Mouse (Mus musculus): ENCODE results near the gene 4930469K13Rik. TPM values are rescaled to one million over a fixed set of nuclear protein-coding genes. Genes with fewer than 3 reads are reported as not detected.

Gene 4930469K13Rik
- total RNA-seq (2012; rRNA removed) (0.23 TPM in 1 of 2 replicates, not detected in the other), polyA plus RNA-seq (2012; ENCODE audit: insufficient read depth in 1 of 2, insufficient read length in 2 of 2, low read depth in 1 of 2, low replicate concordance in 2 of 2, missing spikeins in 1 of 2) (under 1 TPM in 1 of 2 experiments, not detected in 1; 0.29 TPM)

DNA sequence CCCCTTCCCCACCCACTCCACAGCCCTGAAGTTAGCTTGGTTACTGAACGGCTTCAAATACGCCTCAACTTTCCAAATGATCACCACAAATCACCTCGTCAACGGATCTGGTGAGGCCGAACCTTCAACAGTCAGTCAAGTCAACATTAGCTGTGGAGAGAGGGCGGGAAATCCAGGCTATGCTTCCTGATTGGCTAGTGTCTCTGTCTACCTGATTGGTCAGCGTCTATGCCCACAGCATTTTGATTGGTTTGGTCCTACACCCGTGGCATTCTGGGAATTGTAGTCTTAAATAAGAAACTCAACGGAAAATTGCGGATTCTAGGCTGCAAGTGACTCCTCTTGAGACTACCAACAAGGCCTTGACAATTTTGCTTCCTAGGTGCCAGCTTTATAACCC, at the start of gene 4930469K13Rik:
Gene 4930469K13Rik (minus strand): TSS at position 133 of the 400 bp plus-strand sequence.
- Histone ChIP-seq H3K4me1 (ENCODE audit: control insufficient read depth in 1 of 2, insufficient read depth in 2 of 2, low read length in 2 of 2) (no peaks in the 10 kb centered on the region), H3K27me3 (ENCODE audit: control insufficient read depth in 1 of 2, insufficient read depth in 2 of 2, low read length in 2 of 2) (no peaks in the 10 kb centered on the region), H3K9me3 (replicated peaks; ENCODE audit: insufficient read depth, low read length) (no peaks in the 10 kb centered on the region), H3K27ac (ENCODE audit: control insufficient read depth, low read depth, low read length) (no peak within 1 kb of the TSS), H3K36me3 (ENCODE audit: control insufficient read depth in 1 of 2, insufficient read depth in 2 of 2, low read length in 2 of 2) (no peaks in the 10 kb centered on the region), H3K9ac (ENCODE audit: control insufficient read depth, low read depth, low read length, poor library complexity, severe bottlenecking) (no peak within 1 kb of the TSS), H3K79me2 (ENCODE audit: control insufficient read depth, insufficient read depth, low read length, poor library complexity) (no peaks in the 10 kb centered on the region), H3K4me3 (ENCODE audit: control insufficient read depth in 1 of 2, insufficient read depth in 1 of 2, low read depth in 2 of 2, low read length in 2 of 2) (no peak within 1 kb of the TSS)
- TF ChIP-seq KAT2A (conservative IDR thresholded peaks at IDR 0.05; ENCODE audit: low read depth, low read length) (peak; percentile 68), CHD2 (IDR thresholded peaks at IDR 0.05; ENCODE audit: low read length) (peak; percentile 69), MAX (IDR thresholded peaks at IDR 0.05; ENCODE audit: low read length) (peak; percentile 83), SIN3A (IDR thresholded peaks at IDR 0.05; ENCODE audit: low read length) (no peak), POLR2AphosphoS5 (IDR thresholded peaks at IDR 0.05; ENCODE audit: borderline replicate concordance, low read depth, low read length) (no peak), HCFC1 (IDR thresholded peaks at IDR 0.05; ENCODE audit: low read depth, low read length) (peak; percentile 94)
- DNase-seq (ENCODE audit: low read depth, low spot score) = peak; percentile 85

- TF ChIP-seq CTCF (IDR thresholded peaks at IDR 0.05 in 2 of 3, conservative IDR thresholded peaks at IDR 0.05 in 1 of 3; ENCODE audit: control insufficient read depth in 1 of 3, insufficient read depth in 1 of 3, low read depth in 2 of 3, low read length in 3 of 3, poor library complexity in 1 of 3, severe bottlenecking in 1 of 3) (peak; percentile 24 to 38 (median 34); a peak in 5 of 6 replicates), MYC (IDR thresholded peaks at IDR 0.05; ENCODE audit: low read depth, low read length) (no peak), EP300 (IDR thresholded peaks at IDR 0.05; ENCODE audit: low read depth in 1 of 2, low read length in 2 of 2) (no peak)
- H3K4me1 ChIP-seq (ENCODE audit: control insufficient read depth in 1 of 2, insufficient read depth in 2 of 2, low read length in 2 of 2) = no peaks in the 10 kb centered on the region
- H3K36me3 ChIP-seq (ENCODE audit: control insufficient read depth in 1 of 2, insufficient read depth in 2 of 2, low read length in 2 of 2) = no peaks in the 10 kb centered on the region
- no peak overlapping the region for H3K4me3 ChIP-seq (ENCODE audit: control insufficient read depth in 1 of 2, insufficient read depth in 1 of 2, low read depth in 2 of 2, low read length in 2 of 2)
- no peak overlapping the region for H3K9ac ChIP-seq (ENCODE audit: control insufficient read depth, low read depth, low read length, poor library complexity, severe bottlenecking)
- DNase-seq (ENCODE audit: low read depth, low spot score) = peak; percentile 43
- peaks cover 0 to 6% of the 10 kb centered on the region in 2 experiments; a peak in 3 of 4 replicates for H3K27me3 ChIP-seq (ENCODE audit: control insufficient read depth in 1 of 2, insufficient read depth in 2 of 2, low read length in 2 of 2)
- no peaks in the 10 kb centered on the region for H3K79me2 ChIP-seq (ENCODE audit: control insufficient read depth, insufficient read depth, low read length, poor library complexity)
- no peaks in the 10 kb centered on the region for H3K9me3 ChIP-seq (replicated peaks; ENCODE audit: insufficient read depth, low read length)
- no peak overlapping the region for H3K27ac ChIP-seq (ENCODE audit: control insufficient read depth, low read depth, low read length)
Measured at GRCm38 (mm10) chr11:34146934-34147333, 48.6 kb upstream of the 4930469K13Rik start.

DNA sequence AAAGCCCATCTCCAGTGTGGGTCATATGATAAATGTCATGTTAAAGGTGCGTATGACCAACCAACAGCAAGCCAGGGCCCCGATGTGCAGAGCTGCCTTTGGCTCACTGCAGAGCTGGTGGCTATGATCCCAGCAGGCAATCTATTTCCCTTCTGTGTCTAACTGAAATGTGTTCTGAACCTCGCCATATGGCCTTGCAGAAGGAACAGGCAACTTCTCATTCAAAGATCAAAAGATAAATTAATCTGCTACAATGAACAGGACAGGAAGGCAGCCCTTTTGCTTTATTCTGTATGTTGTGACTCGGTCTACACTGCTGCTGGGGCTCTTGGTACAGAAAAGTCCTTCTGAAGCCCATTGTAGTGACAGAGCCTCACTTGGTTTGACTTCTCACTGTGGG, 46.1 kb upstream of the 4930469K13Rik start:
- H3K79me2 ChIP-seq (ENCODE audit: control insufficient read depth, insufficient read depth, low read length, poor library complexity) = no peaks in the 10 kb centered on the region
- DNase-seq (ENCODE audit: low read depth, low spot score) = peak; percentile 30
- TF ChIP-seq POLR2A (IDR thresholded peaks at IDR 0.05; ENCODE audit: control insufficient read depth in 1 of 2, insufficient read depth in 1 of 2, low read depth in 1 of 2, low read length in 2 of 2, poor library complexity in 1 of 2) (no peak), ZKSCAN1 (IDR thresholded peaks at IDR 0.05; ENCODE audit: low read depth, low read length) (no peak), SIN3A (IDR thresholded peaks at IDR 0.05; ENCODE audit: low read length) (no peak), ZNF384 (IDR thresholded peaks at IDR 0.05; ENCODE audit: low read depth, low read length) (no peak), BHLHE40 (IDR thresholded peaks at IDR 0.05; ENCODE audit: borderline replicate concordance, low read depth, low read length) (no peak), CTCF (IDR thresholded peaks at IDR 0.05 in 2 of 3, conservative IDR thresholded peaks at IDR 0.05 in 1 of 3; ENCODE audit: control insufficient read depth in 1 of 3, insufficient read depth in 1 of 3, low read depth in 2 of 3, low read length in 3 of 3, poor library complexity in 1 of 3, severe bottlenecking in 1 of 3) (no peak), TBP (IDR thresholded peaks at IDR 0.05; ENCODE audit: low read depth, low read length) (no peak), SMC3 (IDR thresholded peaks at IDR 0.05; ENCODE audit: low read depth, low read length) (no peak), USF2 (IDR thresholded peaks at IDR 0.05; ENCODE audit: borderline replicate concordance in 1 of 2, insufficient read depth in 1 of 2, low read depth in 1 of 2, low read length in 2 of 2) (no peak), POLR2AphosphoS2 (IDR thresholded peaks at IDR 0.05; ENCODE audit: low read length) (no peak), TAL1 (IDR thresholded peaks at IDR 0.05; ENCODE audit: low read length) (no peak)
- no peaks in the 10 kb centered on the region for H3K36me3 ChIP-seq (ENCODE audit: control insufficient read depth in 1 of 2, insufficient read depth in 2 of 2, low read length in 2 of 2)
- no peaks in the 10 kb centered on the region for H3K4me1 ChIP-seq (ENCODE audit: control insufficient read depth in 1 of 2, insufficient read depth in 2 of 2, low read length in 2 of 2)
- H3K9me3 ChIP-seq (replicated peaks; ENCODE audit: insufficient read depth, low read length) = no peaks in the 10 kb centered on the region
- peaks cover 0 to 2% of the 10 kb centered on the region in 2 experiments; a peak in 3 of 4 replicates for H3K27me3 ChIP-seq (ENCODE audit: control insufficient read depth in 1 of 2, insufficient read depth in 2 of 2, low read length in 2 of 2)
- H3K4me3 ChIP-seq (ENCODE audit: control insufficient read depth in 1 of 2, insufficient read depth in 1 of 2, low read depth in 2 of 2, low read length in 2 of 2) = no peak overlapping the region
- H3K9ac ChIP-seq (ENCODE audit: control insufficient read depth, low read depth, low read length, poor library complexity, severe bottlenecking) = no peak overlapping the region
- no peak overlapping the region for H3K27ac ChIP-seq (ENCODE audit: control insufficient read depth, low read depth, low read length)

All from MEL (cell line).